In genomic region chr5:116809001-116809759, GRCm38 (mm10) we compare ENCODE assay signal across 9 mouse cellular contexts.
DNase-seq lines count a peak whose midpoint lies in the region; ATAC-seq lines count a peak whose summit lies in the region.
"Had no signal": no experiment of that assay in that cellular context is flagged by ENCODE, and none has a peak within 500 bp of the region (broad histone marks: within the 10 kb centered on the region; RNA-seq: fewer than 3 reads in every experiment).

No protein-coding gene starts in this region.

- H3K4me3 ChIP-seq in forebrain, embryonic 12.5 days (replicated peaks) = peak overlapping the region; percentile 6; the same call in 1 of the 2 replicates

- no peaks in the 10 kb centered on the region for H3K9me3 ChIP-seq in forebrain, embryonic 12.5 days

- H3K36me3 ChIP-seq in forebrain, embryonic 12.5 days (replicated peaks) = no peaks in the 10 kb centered on the region

- peak overlapping the region; percentile 90 for H3K27ac ChIP-seq in forebrain, embryonic 12.5 days

- peak overlapping the region; percentile 41 for H3K4me2 ChIP-seq in forebrain, embryonic 12.5 days

- WGBS in forebrain, embryonic 12.5 days = 11% methylated on average over 17 of the region's 17 CpGs

- H3K27me3 ChIP-seq in forebrain, embryonic 12.5 days = no peaks in the 10 kb centered on the region

- peaks cover 17% of the 10 kb centered on the region for H3K4me1 ChIP-seq in forebrain, embryonic 12.5 days

- peak; percentile 94 for ATAC-seq in forebrain, embryonic 12.5 days (ENCODE audit: low FRiP score)
- ATAC-seq: liver, postnatal 0 days had no signal

- DNase-seq in brain, embryonic 18.5 days (ENCODE audit: low read depth, low spot score) = peak; percentile 77
- DNase-seq in layer of hippocampus, postnatal 10 days (ENCODE audit: low spot score in 2 of 2) = peak; percentile 31 to 56
- peak; percentile 52 for DNase-seq in neural tube, embryonic 10.5 days (ENCODE audit: extremely low spot score, low spot score)
- no peak for DNase-seq in urinary bladder, postnatal 25 days (ENCODE audit: low spot score)
- DNase-seq in testis, postnatal 14 days (ENCODE audit: low spot score) = no peak
- DNase-seq in heart, adult 9 months (ENCODE audit: low spot score in 2 of 2) = no peak
- no peak for DNase-seq in heart, adult 11 months
- DNase-seq: liver, postnatal 0 days had no signal

- peak overlapping the region; percentile 5; the same call in 1 of the 2 replicates for H3K9ac ChIP-seq in forebrain, embryonic 12.5 days
- H3K9ac ChIP-seq: liver, postnatal 0 days had no signal

Comparison
In these comparisons a context has a peak if more than half of its experiments do, and no peak if none do; other contexts are left out.
1. DNase-seq: peak in brain, embryonic 18.5 days (single experiment), layer of hippocampus, postnatal 10 days (2 of 2) and neural tube, embryonic 10.5 days (single experiment); none in urinary bladder, postnatal 25 days (single experiment), testis, postnatal 14 days (single experiment), heart, adult 9 months (0 of 2) and heart, adult 11 months (single experiment).